Mouse (Mus musculus) layer of hippocampus, adult 18-20 months (tissue): ENCODE results near the gene Phc3. TPM values are rescaled to one million over a fixed set of nuclear protein-coding genes. Genes with fewer than 3 reads are reported as not detected.

Source experiments
- DNase-seq, 2 experiments: peaks; one replicate each; pipeline ENCODE4 v3.0.0; 2022; ENCODE audit warnings: low spot score in 2 of 2
- long read RNA-seq: library from polyadenylated mRNA; stranded (forward); transcript quantifications from one replicate; pipeline ENCODE4 v2.0.0, GENCODE M21; 2021
- total RNA-seq, 2 experiments: library from RNA; stranded (reverse); gene quantifications; 2 replicates each; pipeline ENCODE4 v1.2.3; 2021

Phc3 gene
- 10 to 100 TPM; 38.7 TPM for total RNA-seq
- long read RNA-seq = 0 reads

- peak; percentile 89 to 95 for DNase-seq
These were observed at the start of gene Phc3 for GRCm38 (mm10) chr3:30969104-30969581. TSS of gene Phc3 (minus strand) at chr3:30969415.

DNA sequence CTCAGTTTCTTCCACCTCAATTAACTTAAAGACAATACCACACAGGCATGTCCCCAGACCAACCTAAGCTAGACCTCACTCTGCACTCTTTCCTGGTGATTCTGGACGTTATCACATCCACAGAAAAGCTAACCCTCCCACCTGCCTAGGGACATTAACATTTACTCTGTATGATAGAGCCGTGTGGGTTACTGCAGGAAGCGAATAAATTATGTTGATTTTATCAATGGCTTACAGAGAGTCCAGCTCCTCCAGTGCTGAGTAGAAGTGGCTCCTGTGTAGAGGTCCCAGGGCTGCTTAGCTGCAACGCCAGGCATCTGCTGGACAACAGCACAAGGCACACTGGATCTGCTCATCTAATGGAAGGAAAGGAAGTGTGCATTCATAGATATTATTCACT, 48.4 kb upstream of the Phc3 start:
- DNase-seq = no peak

GRCm38 (mm10) chr3:31016594-31017196, 47.5 kb upstream of the Phc3 start:
- no peak for DNase-seq

GRCm38 (mm10) chr3:31015682-31016443, 46.6 kb upstream of the Phc3 start:
- DNase-seq = no peak

DNA sequence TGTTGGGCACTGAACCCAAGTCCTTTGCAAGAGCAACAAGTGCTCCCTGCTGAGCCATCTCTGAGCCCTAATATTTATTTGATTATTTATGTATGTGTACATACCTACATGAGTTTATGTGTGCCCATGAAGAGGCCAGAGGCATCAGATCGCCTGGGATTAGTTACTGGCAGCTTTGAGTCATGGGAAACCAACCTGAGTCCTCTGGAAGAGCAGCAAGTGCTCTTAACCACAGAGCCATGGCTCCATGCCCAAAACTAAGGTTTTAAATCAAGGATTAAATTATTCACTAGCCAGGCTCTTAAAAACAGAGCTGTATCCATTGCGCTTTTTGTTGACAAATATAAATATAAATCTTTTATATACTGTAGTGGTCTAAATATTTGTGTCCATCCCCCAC, 45.2 kb upstream of the Phc3 start:
- DNase-seq = no peak

DNA sequence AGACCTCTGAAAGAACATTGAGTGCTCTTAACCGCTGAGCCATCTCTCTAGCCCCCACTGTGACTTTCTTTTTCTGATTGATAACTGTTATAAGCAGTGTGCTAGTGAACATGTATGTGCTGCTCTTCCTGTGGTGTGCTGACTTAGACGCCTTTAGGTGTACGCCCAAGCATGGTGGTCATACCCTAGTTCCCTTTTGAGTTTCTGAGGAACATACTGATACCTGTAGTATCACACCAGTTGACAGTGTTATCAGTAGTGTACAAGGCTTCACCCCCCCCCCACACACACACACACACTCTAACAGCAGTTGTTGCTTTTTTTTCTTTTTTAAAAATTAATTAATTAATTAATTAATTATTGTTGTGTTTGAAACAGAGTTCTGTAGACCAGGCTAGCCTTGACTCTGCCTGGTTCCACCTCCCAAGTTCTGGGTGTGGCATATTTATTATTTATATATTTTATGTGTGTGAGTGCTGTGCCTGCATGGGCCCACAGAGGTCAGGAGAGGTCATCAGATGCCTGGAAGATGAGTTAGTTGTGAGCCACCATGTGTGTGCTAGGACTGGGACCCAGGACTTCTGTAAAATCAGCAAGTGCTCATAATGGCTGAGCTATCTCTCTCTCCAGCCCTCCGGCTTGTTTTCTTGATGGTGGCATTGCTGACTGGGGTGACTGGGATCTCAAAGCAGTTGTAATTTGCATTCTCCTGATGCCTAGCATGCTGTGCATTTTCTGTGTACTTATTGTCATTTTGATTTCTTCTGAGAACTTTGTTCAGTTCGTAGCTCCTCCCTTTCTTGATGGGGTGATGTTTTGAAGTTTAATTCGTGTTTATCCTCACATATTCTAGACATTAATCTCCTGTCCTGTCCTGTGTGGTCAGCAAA, 35.4 kb upstream of the Phc3 start:
- DNase-seq = no peak

- DNase-seq = no peak
These were observed 31.9 kb upstream of the Phc3 start for GRCm38 (mm10) chr3:31001048-31001676.

- no peak for DNase-seq
These were observed 30.8 kb upstream of the Phc3 start for GRCm38 (mm10) chr3:31000018-31000407.

- DNase-seq = no peak
These were observed 30.3 kb upstream of the Phc3 start for GRCm38 (mm10) chr3:30999401-31000017.

GRCm38 (mm10) chr3:30996688-30997014, 27.4 kb upstream of the Phc3 start:
- DNase-seq = no peak

DNA sequence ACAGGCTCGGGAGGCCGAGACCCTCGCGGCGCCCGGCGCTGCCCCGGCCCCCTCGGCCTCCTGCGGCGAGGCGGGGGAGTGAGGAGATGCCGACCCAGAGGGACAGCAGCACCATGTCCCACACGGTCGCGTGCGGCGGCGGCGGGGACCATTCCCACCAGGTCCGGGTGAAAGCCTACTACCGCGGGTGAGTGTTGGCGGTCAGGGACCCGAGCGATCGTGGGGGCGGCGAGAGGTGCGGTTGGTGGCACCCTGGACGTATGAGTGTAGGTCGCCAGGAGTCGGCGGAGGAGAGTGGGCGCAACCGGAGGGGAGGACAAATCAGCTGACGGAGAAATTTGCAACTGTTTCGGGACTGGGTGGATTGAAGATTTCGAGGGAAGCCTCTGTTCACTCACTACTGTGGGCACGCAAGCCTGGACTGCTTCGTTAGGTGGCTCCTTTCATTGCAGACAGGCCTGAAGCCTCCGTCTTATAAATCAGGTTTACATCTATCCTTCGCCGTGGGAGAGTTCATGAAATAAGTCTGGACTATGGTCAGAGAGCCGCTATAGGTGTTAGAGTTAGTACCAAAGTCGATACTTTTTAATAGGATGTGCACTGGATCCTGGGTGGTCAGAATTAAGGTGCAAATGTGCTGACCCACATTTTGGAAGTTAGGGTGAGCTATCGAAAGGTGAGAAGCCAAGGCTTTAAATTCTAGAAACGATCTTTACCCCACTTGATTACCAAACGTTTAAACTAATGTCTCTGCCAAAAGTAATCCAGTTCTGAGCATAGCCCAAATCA, 26.9 kb upstream of the Phc3 start:
- DNase-seq = no peak

- DNase-seq = peak; percentile 90 to 95
These were observed 26.2 kb upstream of the Phc3 start, which contains the start of gene Prkci for GRCm38 (mm10) chr3:30995283-30995898. TSS of gene Prkci (plus strand) at chr3:30995747.

GRCm38 (mm10) chr3:30994859-30995258, 25.6 kb upstream of the Phc3 start:
- DNase-seq = no peak

GRCm38 (mm10) chr3:30993066-30993573, 23.9 kb upstream of the Phc3 start:
- no peak for DNase-seq

DNA sequence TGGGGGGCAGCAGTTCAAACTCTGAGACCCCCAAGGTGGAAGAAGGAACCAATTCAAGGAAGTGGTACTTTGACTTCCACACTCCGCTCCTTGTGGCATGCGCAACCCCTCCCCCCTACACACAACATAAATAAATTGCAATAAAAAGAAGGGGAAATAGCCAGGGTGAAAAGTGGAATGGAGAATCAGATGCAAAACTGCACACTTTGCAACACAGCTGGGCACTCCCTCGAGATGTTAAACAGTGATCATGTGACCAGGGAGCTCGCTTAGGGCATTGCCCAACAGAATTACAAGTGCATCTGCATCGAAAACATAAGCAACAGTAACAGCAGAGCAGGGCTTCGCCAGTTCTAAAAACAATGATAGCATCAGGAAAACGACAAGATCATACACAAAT, 22.9 kb upstream of the Phc3 start:
- DNase-seq = no peak

DNA sequence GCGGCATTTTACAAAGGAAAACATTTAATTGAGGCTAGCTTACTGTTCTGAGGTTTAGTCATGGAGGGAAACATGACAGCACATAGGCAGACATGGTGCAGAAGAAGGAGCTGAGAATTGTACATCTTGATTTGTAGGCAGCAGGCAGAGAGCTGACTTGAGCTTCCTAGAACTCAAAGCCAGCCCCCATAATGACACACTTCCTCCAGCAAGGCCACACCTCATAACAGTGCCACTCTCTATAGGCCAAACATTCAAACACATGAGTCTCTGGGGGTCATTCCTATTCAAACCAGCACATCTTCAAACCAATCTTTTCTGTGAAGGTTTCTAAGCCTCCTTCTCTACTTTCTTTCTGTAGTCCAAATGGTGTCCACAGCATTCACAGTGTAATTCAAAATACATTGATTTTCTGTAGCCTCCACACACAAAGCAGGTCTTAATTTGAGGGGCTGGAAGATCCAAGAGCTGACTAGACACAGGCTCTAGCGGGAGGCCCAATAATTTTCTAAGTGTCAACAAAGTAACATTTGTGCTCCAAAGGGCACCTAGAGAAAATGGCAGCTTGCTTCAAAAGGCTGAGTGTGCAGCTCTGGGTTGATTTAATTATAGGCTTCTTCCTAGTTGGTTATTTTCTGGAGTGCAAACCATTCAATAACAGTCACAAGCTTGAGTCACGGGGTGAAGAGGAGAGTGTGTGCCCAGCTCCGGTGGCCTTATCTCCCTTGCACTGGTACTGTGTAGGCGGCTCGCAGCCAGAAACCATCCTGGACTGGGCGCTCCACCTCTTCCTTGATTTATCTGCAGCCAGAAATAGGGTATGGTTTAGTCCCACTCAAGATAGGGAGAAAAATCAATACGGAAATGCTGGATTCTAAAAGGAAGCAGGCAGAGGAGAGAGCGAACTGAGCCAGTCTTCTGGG, 18.4 kb upstream of the Phc3 start:
- DNase-seq = no peak

DNA sequence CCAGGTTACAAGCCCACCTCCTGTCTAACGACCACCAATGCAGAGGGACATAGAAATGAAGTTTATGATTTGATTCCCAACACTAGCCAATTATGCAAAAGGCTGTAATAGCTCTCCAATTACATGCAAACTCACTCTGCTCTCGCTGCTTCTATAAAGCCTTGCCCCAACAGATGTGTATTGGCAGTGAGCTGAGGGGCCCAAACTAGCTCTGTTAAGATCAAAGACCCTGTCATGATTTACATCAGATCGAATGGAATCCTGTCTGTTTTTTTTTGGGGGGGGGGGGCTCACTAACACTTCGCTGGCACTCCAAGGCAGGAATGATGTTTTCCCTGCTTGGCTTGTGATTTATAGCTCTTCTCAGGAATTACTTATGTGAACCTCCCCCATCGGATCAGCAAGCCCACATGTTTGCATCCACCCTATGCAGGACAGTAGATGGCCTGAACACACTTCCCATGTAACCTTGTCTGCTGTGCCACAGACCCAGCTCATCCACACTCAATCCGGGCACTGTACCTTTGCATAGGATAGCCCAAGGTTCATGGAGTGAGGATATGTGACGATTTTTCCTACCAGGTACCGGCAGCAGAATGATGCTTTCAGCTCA, 13.8 kb upstream of the Phc3 start:
- DNase-seq = no peak
